Mouse (Mus musculus) forebrain, embryonic 11.5 days (tissue): Measurements from ENCODE around the gene Vps13c. TPM values are rescaled to one million over a fixed set of nuclear protein-coding genes. Genes with fewer than 3 reads are reported as not detected.

Source experiments
- ATAC-seq: fragments of 200-750 bp; cut with Nextera tagmentation; replicated peaks from 2 replicates; pipeline ENCODE4 v1.8.0; 2017; ENCODE audit warnings: moderate TSS enrichment; ENCODE audit not compliant: low FRiP score
- DNase-seq: peaks from one replicate; pipeline ENCODE4 v3.0.0-alpha.2; 2017; ENCODE audit warnings: low spot score
- H3K27ac ChIP-seq: fragments of 300-500 bp; sonication (generic); 2 replicates; pipeline ENCODE4 v1.5.1; 2014; ENCODE audit warnings: low read depth, low read length
- H3K27me3 ChIP-seq: fragments of 300-500 bp; sonication (generic); 2 replicates; pipeline ENCODE4 v1.6.1; 2014; ENCODE audit warnings: mild to moderate bottlenecking, low read length, mixed read lengths; ENCODE audit not compliant: control insufficient read depth, insufficient read depth
- H3K36me3 ChIP-seq: fragments of 300-500 bp; sonication (generic); 2 replicates; pipeline ENCODE4 v1.6.1; 2014; ENCODE audit warnings: mild to moderate bottlenecking, low read length, moderate library complexity, mixed read lengths; ENCODE audit not compliant: control insufficient read depth, insufficient read depth
- H3K4me1 ChIP-seq: fragments of 300-500 bp; sonication (generic); replicated peaks from 2 replicates; pipeline ENCODE4 v1.6.1; 2014; ENCODE audit warnings: low read length, mixed read lengths; ENCODE audit not compliant: control insufficient read depth, insufficient read depth
- H3K4me2 ChIP-seq: fragments of 300-500 bp; sonication (generic); 2 replicates; pipeline ENCODE4 v1.6.1; 2014; ENCODE audit warnings: low read depth, mild to moderate bottlenecking, low read length, moderate library complexity, mixed read lengths; ENCODE audit not compliant: severe bottlenecking
- H3K4me3 ChIP-seq: fragments of 300-500 bp; sonication (generic); 2 replicates; pipeline ENCODE4 v1.5.1; 2014; ENCODE audit warnings: low read depth, low read length
- H3K9ac ChIP-seq: fragments of 300-500 bp; sonication (generic); 2 replicates; pipeline ENCODE4 v1.6.1; 2014; ENCODE audit warnings: low read length
- H3K9me3 ChIP-seq: fragments of 300-500 bp; sonication (generic); 2 replicates; pipeline ENCODE4 v1.6.1; 2016; ENCODE audit warnings: low read length, mixed read lengths; ENCODE audit not compliant: control insufficient read depth
- whole genome bisulfite sequencing: fragments of 180-500 bp; shearing (Covaris S2); extraction: QIAGEN DNeasy Blood & Tissue Kit; methylation state at CpG from one replicate; pipeline ENCODE4 v1.1.7; 2014; 5-methylcytosine and 5-hydroxymethylcytosine counted together
- polyA plus RNA-seq: library from polyadenylated mRNA; unstranded; fragments of >200 nt; fragmentation: Nextera tagmentation; extraction: Ambion mirVana; gene quantifications from 2 replicates; pipeline ENCODE4 v1.2.1, GENCODE M21; 2014

Gene Vps13c
- polyA plus RNA-seq, 1 experiment from 2014 or later, result 7.1 TPM

DNA sequence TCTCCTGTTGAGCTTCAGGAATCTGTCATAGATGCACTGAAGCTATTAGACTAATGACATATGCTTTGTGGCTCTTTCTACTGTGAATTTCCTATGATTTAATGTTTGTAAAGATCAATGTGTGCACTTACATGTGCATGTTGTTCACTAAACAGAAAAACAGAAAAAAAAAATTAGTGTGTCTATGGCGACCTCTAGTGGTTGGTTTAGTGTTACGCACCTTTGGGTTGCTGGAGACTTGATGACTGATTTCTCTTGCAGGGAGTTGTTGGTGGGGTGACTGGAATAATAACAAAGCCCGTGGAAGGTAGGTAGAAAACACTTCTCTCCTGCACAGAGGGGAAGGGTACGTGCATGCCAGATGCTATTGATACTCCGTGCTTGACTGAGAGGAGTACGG lies 133.3 kb downstream of the Vps13c start:
- Histone ChIP-seq H3K4me2 (no peak overlapping the region), H3K4me3 (no peak overlapping the region), H3K27ac (no peak overlapping the region), H3K9me3 (no peaks in the 10 kb centered on the region), H3K9ac (no peak overlapping the region), H3K27me3 (no peaks in the 10 kb centered on the region), H3K36me3 (no peaks in the 10 kb centered on the region), H3K4me1 (no peaks in the 10 kb centered on the region)
- 40% methylated on average over 6 of the region's 6 CpGs for WGBS
- no peak for ATAC-seq
- DNase-seq, result no peak

GRCm38 (mm10) chr9:67975491-67975890 lies 135.3 kb downstream of the Vps13c start:
- no peaks in the 10 kb centered on the region for H3K36me3 ChIP-seq
- DNase-seq (no peak), ATAC-seq (no peak)
- H3K9me3 ChIP-seq, result no peaks in the 10 kb centered on the region
- no peaks in the 10 kb centered on the region for H3K27me3 ChIP-seq
- no peak overlapping the region for H3K27ac ChIP-seq
- H3K4me1 ChIP-seq, result no peaks in the 10 kb centered on the region
- WGBS, result 96% methylated on average over 9 of the region's 9 CpGs
- no peak overlapping the region for H3K9ac ChIP-seq
- no peak overlapping the region for H3K4me3 ChIP-seq
- no peak overlapping the region for H3K4me2 ChIP-seq

GRCm38 (mm10) chr9:68006566-68006965 lies 166.4 kb downstream of the Vps13c start:
- no peak overlapping the region for H3K9ac ChIP-seq
- no peak overlapping the region for H3K4me2 ChIP-seq
- no peak for ATAC-seq
- 94% methylated on average over 7 of the region's 7 CpGs for WGBS
- DNase-seq, result no peak
- no peaks in the 10 kb centered on the region for H3K36me3 ChIP-seq
- no peaks in the 10 kb centered on the region for H3K27me3 ChIP-seq
- H3K9me3 ChIP-seq, result no peaks in the 10 kb centered on the region
- H3K4me3 ChIP-seq, result no peak overlapping the region
- no peaks in the 10 kb centered on the region for H3K4me1 ChIP-seq
- no peak overlapping the region for H3K27ac ChIP-seq

DNA sequence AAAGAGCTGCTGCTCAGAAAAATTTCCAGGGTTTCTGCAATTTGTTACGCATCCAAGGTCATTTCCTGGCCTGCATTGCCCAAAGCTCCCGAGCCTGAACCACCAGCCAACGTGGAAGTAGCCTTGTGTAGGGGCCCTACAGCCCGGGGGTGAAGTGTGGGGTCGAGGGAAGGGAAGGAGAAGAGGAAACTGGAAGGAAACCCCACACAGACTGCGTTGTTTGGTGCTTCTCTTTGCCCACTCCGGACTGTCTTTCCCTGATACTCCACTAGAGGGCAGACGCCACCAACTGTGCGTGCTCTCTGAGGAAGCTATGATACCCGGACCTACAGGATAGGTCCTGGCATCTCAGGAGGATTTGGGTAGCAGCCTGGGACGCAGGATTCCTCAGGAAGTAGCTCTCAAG lies 174.8 kb downstream of the Vps13c start:
- ATAC-seq, result peak; percentile 53; the same call in 1 of the 2 replicates
- H3K9me3 ChIP-seq, result no peaks in the 10 kb centered on the region

DNA sequence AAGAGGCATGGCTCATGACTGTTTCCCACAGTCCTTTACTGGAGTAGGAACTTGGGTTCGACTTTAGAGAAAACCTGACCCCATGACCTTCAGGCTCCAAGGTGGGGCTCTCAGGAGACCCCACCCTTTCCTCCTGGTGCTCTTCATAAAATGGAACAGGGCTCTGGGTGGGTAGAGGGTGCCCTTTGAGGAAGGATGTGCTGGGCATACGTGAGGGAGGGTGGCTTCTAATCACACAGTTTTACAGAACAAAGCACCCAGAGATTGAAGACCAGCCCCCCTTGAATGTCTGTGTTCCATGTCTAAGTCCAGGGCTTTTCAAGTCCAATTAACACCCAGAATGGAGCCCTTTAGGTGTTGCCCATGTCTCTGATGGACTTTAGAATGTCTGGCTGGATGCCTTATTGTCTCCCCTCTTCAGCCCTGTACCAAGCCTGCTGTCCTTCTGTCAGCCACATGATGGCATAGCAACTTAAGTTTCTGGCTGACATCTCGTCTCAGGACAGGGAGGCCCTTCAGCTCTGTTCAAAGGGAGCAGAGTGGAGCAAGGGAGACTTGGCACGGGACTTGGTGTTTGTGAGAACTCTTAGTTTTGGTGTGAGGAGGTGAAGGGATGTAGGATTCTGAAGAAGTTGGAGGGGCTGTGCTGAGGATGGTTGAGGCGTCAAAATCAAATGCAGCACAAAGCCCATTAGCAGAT lies 176.2 kb downstream of the Vps13c start:
- H3K27me3 ChIP-seq, result no peaks in the 10 kb centered on the region
- no peaks in the 10 kb centered on the region for H3K9me3 ChIP-seq
- no peaks in the 10 kb centered on the region for H3K4me1 ChIP-seq
- H3K27ac ChIP-seq, result no peak overlapping the region
- H3K36me3 ChIP-seq, result no peaks in the 10 kb centered on the region
- H3K4me2 ChIP-seq, result no peak overlapping the region
- DNase-seq (peak; percentile 73), ATAC-seq (peak; percentile 36; the same call in 1 of the 2 replicates)
- no peak overlapping the region for H3K9ac ChIP-seq
- H3K4me3 ChIP-seq, result no peak overlapping the region
- 55% methylated on average over 5 of the region's 5 CpGs for WGBS

More for the DNA sequence above, 174.8 kb downstream of the Vps13c start:
- H3K4me3 ChIP-seq, result no peak overlapping the region
- DNase-seq, result peak; percentile 88
- no peaks in the 10 kb centered on the region for H3K27me3 ChIP-seq
- no peak overlapping the region for H3K27ac ChIP-seq
- H3K36me3 ChIP-seq, result no peaks in the 10 kb centered on the region
- 9% methylated on average over 11 of the region's 11 CpGs for WGBS
- peak overlapping the region; percentile 32; the same call in 1 of the 2 replicates for H3K9ac ChIP-seq
- H3K4me1 ChIP-seq, result no peaks in the 10 kb centered on the region
- H3K4me2 ChIP-seq, result no peak overlapping the region

- H3K4me2 ChIP-seq, result no peak overlapping the region
- DNase-seq, result no peak
- no peaks in the 10 kb centered on the region for H3K9me3 ChIP-seq
- H3K4me3 ChIP-seq, result no peak overlapping the region
- no peak overlapping the region for H3K27ac ChIP-seq
- H3K36me3 ChIP-seq, result no peaks in the 10 kb centered on the region
- no peak overlapping the region for H3K9ac ChIP-seq
- no peak for ATAC-seq
- no peaks in the 10 kb centered on the region for H3K4me1 ChIP-seq
- 88% methylated on average over 8 of the region's 8 CpGs for WGBS
- no peaks in the 10 kb centered on the region for H3K27me3 ChIP-seq
Observed at GRCm38 (mm10) chr9:68020776-68021365, 180.7 kb downstream of the Vps13c start.

DNA sequence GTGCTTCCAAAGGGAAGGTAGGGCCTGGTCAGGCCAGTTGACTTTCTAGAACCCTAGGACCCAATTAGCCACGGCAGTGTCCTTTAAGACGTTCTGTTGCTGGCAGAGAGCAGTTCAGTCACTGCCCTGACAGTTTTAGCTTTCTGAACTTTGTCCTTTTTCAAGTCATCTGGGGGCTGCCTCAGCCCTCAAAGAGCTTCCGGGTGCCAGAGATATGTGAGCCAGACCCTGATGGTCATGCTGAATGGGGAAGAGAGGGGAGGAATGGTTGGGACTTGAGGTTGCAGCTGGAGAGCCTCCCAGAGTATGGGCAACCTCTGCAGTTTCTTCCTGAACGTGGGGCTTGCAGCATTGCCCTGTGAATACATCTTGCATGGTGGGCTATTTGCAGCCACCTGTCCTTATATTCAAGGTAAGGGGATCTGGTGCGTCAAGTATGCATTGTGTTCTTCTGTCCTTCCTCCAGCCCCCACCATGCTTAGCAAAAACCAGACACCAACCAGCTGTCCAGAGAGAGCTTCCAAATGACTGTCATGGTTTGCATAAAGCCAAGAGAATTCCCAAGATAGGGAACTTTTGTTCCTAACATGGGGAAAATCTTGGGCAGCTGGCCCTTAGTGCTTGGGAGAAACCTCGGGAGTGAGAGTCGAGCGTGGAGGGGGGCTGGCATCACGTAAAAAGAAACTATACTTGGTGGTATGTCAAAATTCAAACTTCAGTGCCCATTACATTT lies 182.3 kb downstream of the Vps13c start:
- Histone ChIP-seq H3K27me3 (no peaks in the 10 kb centered on the region), H3K4me1 (no peaks in the 10 kb centered on the region), H3K4me3 (no peak overlapping the region), H3K36me3 (no peaks in the 10 kb centered on the region), H3K27ac (no peak overlapping the region), H3K9me3 (no peaks in the 10 kb centered on the region), H3K9ac (no peak overlapping the region), H3K4me2 (no peak overlapping the region)
- WGBS, result 90% methylated on average over 9 of the region's 9 CpGs
- no peak for DNase-seq
- ATAC-seq, result no peak

DNA sequence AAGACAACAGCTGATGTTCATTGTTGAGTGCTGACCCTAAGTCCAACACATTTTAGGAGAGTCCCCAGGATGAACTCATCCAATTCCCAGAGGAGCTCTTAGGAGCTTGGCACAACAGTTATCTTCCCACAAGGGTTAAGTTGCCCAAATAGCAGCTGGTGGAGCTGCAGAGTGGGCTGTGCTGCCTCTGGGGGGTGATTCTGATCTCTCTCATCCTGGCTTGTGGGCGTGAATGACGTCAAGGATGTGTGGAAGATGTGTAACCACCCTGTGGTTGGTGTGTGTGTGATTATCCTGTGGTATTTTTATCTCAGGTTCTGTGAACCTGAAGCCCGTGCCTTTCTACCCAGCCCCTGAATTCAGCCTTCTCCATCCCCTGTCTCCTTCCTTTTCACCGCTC lies 188.4 kb downstream of the Vps13c start:
- DNase-seq, result no peak
- Histone ChIP-seq H3K9me3 (no peaks in the 10 kb centered on the region), H3K9ac (no peak overlapping the region), H3K4me2 (no peak overlapping the region), H3K36me3 (no peaks in the 10 kb centered on the region), H3K27me3 (no peaks in the 10 kb centered on the region), H3K4me3 (no peak overlapping the region), H3K27ac (no peak overlapping the region), H3K4me1 (no peaks in the 10 kb centered on the region)
- 83% methylated on average over 4 of the region's 4 CpGs for WGBS
- no peak for ATAC-seq
